Mouse (Mus musculus) B cell, adult 2 months (primary cell): ENCODE data around the gene Cct8.

Experiments
- DNase-seq, 2 experiments: peaks; one replicate each; pipeline ENCODE4 v3.0.0; 2022

The Cct8 gene

DNA sequence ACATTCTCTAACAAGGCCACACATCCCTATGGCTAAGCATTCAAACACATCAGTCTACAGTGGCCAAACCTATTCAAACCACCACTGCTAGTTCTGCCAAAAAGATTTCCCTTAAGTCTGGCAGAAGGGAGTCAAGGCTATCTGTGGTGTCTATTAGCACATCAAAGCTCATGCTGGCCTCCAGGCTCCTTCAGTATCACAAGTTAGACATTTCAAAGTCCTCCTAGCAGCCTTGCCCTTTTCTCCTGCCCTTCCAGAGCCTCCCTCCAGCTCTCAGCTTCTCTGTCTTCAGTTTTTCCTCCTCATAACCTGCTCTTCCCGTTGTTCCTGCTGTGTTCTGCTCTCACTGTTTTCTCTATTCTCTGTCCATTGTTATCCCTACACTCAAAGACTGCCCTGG is 51.6 kb downstream of the Cct8 start:
- DNase-seq: no peak

DNA sequence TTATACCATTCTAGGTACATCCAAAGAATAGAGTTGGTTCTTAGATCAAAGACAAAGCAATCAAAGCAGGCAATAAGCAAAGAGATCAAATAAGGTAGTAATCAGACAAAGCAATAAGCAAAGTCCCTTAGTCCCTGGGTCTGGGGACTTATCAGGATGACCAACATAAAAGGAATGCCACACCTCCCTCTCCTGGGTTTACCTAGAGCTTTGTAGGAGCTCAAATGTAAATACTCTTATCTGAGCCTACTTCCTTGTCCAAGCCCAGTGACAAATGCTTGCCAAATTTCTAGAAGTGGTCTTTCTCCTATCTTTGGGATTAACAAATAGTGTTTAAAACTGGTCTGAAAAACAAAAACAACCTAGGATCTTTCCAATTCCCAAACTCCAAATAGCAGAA is 52.4 kb downstream of the Cct8 start:
- DNase-seq: no peak

DNA sequence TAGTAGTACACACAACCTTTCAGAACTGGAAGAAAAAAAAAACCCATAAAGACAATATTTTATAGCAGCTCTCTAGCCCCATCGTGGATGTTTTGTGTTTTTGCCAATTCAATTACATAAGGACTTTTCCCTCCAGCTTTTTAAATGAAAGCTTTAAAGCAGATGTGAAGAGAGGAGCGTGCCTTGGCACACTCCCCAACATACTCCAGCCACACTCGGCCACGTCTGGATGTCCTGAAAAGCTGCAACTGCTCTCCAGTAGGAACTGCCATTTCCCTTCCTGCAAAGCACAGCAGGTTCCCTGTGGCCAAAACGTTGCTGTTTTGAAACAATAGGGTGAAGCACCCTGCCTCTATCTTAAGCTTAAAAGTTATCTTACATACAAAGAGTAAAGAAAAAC is 53.4 kb downstream of the Cct8 start:
- DNase-seq: no peak

DNA sequence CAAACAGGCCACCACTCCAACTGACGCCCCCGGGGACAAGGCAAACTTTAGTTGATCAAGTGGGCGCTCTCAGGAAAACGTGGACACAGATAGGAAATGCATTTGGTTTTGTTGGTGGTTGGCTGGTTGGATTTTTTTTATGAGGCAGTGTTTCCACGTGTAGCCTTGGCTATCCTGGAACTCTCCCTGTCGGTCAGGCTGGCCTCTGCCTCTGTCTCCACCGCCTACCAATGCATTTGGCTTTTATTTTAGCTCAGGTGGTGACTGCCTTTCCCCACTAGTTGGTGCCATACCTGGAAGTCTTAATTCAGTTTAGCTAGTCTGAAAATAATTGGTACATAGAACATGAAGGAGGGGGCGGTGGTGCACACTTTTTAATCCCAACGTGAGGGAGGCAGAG is 54.6 kb downstream of the Cct8 start:
- peak; percentile 38 to 46 for DNase-seq

DNA sequence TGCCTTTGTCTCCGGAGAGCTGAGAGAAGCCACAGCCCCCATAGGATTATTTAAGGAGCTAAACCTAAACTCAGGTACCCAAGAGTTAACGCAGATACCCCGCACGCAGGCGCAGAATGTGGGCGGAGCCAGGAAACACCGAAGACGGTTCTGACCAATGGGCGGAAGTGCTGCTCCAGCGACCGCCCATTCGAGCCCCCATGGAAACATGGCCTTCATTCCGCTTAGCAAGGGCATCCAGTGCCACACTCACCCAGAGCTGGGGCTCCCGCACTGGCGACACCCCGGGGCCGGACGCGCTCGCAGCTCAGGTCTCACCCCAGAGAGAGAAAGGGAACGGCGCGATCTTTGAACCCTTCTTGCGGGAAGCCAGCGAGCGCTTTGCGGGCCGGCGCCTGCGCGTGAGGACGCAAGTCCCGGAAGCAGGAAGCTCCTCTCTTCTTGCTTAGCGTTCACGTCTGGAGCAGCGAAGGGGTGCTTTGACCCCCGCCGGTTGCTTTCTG is 55.4 kb downstream of the Cct8 start, which contains the start of gene Rwdd2b:
Gene Rwdd2b, minus strand, starts transcription at position 390 of the 503 bp plus-strand sequence.
- peak; percentile 93 to 94 for DNase-seq

DNA sequence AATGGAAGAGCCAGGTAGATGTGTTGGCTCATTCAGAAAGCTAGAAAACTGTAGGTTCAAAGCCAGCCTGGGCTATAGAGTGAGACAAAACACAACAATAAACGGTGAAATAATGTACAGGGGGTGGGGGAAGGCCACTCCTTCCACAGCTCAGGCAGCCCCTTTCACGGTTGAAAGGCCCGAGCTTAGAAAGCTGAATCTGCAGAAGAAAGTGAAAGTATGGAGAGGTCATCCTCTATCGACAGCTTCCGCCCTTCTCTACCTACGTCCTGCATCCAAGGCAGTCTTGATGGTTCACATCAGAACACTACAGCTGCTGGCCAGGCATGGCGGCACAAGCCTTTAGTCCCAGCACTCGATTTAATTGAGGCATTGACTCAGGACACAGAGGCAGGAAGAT is 57.0 kb downstream of the Cct8 start:
- DNase-seq: no peak

DNA sequence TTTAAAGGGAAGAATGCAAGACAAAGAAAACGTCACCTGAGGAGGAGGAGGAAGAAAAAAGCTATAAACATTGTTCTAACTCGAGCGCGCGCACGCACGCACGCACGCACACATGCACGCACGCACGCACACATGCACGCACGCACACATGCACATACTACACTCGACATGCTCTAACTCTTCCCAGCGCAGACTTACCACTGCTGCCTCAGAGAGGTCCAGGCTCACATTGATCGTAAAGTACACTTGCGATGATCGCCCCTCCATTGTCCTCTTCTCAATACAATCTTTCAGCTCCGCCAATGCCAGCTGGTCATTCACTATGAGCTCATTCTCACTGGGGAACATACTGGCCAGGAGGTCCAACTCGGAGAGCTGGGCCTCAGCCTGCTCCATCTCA is 58.6 kb downstream of the Cct8 start:
- DNase-seq: no peak

DNA sequence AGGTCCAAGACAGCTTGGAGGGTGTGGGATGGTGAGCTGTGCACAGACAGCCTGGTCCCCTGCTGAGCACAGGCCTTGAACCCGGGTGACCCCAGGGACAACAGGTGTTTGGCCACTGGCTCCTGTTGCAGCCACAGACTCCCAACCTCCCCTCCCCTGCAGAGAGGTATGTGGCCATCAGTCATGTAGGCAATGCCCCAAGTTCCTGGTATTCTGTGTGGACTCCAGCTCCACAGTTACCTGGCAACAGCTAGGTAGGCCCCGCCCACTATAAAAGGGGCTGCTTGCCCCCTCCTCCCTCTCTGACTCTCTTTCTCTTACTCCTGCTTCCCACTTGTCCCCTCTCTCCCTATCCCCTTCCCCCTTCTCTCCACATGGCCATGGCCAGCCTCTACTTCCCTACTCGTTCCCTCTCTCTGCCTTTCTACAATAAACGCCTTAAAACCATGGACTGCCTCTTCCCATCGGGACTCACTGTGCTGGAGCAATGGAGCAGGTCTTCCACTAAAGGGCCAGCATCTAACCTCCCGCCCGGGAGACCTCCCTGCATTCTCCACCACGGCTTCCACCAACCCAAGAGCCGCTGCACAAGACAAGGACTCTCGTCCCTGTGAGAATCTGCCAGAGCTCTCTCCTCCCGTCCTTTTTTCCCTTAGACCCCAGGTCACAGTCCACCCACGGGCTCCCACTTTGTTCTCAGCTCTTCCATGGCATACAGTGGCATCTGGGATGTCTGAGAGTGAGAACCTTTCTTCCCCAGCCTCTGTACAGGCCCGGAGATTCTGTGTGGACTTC is 60.1 kb downstream of the Cct8 start:
- DNase-seq: no peak

DNA sequence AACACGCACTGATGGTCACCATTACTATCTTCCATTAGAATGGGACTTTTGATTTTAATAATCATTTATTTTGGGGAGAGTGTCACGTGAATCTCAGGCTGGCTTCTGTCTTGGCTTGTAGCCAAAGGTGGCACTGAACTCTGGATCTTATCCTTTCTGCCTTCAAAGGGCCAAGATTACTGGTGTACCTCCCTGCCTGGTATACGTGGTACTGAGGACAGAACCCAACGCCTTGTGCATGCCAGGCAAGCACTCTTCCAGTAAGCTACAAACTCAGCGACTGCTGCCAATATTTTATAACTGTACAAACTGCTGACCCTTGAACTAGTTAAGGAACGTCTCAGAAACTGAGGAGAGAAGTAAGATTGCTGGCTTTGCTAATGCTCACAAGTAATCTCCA is 60.7 kb downstream of the Cct8 start:
- no peak for DNase-seq

DNA sequence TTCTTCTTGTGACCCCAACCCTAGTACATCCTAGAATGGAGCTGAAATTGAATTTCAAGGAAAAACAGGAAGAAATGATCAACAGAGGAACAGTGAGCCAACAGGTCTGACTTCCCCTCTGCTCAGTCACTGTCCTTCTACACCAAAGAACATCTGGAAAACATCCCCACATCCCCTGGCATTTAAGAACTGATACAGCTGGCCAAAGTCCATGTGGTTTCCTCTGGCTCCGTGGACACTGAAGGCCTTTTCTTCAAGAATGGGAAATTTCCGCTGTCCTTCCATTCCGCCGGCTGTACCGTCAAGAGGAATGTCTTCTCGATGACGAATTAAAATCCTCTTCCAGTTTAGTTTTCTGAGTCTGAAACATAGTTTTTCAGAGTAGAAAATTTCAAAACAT is 61.4 kb downstream of the Cct8 start:
- DNase-seq: no peak
